Mouse (Mus musculus) liver, adult 2 months (tissue): ENCODE results near the gene Endod1.

Experiments
- CTCF ChIP-seq: fragments of 200-500 bp; IDR thresholded peaks from 2 replicates; pipeline ENCODE4 v1.5.1; 2011; ENCODE audit warnings: low read depth, low read length, control low read depth
- POLR2A ChIP-seq: fragments of 200-500 bp; IDR thresholded peaks from 2 replicates; pipeline ENCODE4 v1.6.1; 2011; ENCODE audit warnings: low read length, control low read depth; ENCODE audit not compliant: insufficient read depth; ENCODE audit errors: extremely low read depth

- TF ChIP-seq POLR2A = no peak
- no peak for TF ChIP-seq CTCF
These were observed 31.9 kb downstream of the Endod1 start for GRCm38 (mm10) chr9:14349380-14349779.
